Mouse (Mus musculus) right cerebral cortex, postnatal 10 days (tissue): ENCODE measurements at regions not wholly inside any gene's neighbourhood (a gene's known extent, or its start where the extent isn't known, plus 50 kb on each side); places are given as distances from the start of the nearest gene placed in this dataset.
"Not testable (repeated sequence)": the region's sequence is repeated elsewhere in the genome, so short reads cannot be mapped to it uniquely, and the experiment has no call there.

ENCODE experiments used
- DNase-seq, 2 experiments: peaks; one replicate each; pipeline ENCODE4 v3.0.0; 2021; ENCODE audit warnings: low spot score in 2 of 2

DNA sequence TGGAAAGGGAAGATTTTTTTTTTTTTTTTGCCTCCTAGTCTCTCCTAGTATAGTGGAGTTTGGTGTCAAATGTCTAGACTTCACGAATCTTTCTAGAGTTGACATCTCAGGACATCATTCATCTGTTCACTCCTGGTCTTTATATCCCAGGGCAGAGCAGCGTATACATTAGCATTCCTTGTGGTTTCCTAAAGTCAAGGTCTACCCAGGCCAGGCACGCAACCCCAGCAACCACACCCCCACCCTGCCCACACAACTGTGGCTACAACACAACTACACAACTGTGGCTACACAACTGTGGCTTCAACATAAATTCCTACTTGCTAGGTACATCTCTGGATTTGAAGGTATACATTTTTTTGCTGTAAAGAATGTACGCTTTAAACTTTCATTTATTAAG, 122.2 kb downstream of the Ppp1r3a start:
- no peak for DNase-seq

DNA sequence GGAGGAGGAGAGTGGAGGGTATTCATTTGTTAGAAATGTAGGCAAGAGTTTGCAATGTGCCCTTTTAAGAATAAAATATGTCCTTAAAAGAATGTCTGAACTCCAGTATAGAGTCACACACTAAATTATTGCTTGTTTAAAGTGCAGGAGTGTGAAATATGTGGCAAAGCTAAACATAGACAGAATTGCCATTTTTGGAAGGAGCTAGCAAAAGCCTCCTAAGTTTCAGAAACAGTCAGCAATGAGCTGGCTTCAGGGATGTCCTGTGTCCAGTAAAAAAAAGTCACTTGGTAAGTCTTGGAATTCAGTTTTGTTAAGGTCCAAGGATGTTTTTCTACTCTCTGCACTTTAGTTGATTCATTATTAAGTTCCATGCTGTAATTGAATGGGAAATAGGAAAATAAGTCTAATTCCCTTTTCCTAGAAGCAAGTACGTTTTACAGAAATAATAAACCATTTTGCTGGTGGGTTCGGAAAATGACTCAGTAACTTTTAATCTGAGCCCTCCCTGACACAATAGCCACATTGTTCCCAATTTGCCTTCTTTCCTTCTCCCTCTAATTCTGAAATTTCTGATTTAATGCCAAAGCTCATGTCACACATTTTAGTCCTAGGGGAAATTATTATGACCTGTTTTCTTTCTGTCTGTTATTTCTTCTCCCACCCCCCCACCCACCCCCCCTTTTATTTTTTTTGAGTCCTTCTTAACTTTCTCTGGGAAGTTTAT, 123.2 kb downstream of the Ppp1r3a start:
- DNase-seq = no peak

DNA sequence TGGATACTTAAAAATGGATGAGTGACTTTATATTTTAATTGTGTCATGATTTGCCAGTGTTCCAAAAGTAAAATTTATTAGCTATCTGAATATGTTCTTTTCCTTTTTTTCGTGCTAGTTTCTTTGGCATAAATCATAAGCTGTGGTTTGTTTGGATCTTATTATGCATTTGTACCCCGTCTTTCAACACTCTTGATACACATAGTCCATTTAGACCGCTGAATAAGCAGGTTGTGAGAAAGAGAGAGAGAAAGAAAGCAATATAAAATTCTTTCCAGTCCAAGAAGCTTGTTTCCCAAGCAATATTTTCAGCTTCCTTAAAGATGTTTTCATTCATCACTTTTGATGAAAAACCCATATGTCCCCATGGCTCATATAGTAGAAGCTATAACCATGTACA, 138.4 kb downstream of the Ppp1r3a start:
- no peak for DNase-seq

DNA sequence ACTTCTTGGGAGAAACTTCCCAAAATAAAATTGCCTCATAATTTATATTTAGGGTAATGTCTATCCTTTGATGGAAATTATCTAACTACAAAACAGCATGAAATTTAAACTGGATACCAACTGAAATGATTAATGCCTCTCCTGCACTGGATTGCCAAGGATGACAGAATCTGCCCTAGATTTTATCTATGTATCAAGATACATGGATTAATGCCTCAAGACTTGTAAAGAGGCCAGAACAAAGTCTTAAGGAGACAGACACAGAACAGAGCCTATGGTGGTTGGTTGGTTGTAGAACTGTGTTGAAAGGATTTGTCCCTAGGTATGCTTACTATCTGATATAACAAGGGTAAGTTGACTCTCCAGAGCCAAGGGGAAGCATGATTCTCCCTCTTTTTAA, 147.0 kb downstream of the Ppp1r3a start:
- no peak for DNase-seq

DNA sequence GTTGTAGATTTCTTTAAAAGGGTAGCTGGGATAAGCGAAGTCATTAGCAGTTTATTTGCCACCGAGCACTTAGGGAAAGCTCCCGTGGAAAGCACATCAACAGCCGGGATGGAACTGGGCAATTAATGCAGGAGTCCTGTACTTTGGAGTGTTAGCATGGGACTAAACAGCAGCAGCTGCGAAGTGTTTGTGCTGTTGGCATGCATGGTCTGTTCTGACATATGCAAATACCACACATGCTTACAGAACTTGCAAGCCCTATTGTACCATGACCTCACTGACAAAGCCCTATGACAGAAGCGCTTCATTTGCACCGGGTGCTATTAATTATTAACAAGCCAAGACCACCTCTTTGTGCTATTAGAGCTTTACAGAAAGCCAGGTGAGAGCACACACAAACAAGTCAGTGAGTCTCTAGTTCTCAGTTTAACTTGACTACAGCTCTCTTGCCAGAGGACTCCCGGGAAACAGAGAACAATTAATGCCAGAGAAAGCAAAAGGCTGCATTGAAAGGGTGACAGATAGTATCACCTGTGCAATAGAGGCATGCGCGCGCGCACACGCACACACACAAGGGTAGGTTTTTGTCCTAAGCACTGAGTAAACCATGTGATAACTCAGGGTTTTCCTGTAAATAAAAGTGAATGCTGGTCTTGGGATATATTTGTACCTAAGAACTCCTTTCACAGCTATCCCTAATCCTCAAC, 154.4 kb downstream of the Ppp1r3a start:
- no peak for DNase-seq

DNA sequence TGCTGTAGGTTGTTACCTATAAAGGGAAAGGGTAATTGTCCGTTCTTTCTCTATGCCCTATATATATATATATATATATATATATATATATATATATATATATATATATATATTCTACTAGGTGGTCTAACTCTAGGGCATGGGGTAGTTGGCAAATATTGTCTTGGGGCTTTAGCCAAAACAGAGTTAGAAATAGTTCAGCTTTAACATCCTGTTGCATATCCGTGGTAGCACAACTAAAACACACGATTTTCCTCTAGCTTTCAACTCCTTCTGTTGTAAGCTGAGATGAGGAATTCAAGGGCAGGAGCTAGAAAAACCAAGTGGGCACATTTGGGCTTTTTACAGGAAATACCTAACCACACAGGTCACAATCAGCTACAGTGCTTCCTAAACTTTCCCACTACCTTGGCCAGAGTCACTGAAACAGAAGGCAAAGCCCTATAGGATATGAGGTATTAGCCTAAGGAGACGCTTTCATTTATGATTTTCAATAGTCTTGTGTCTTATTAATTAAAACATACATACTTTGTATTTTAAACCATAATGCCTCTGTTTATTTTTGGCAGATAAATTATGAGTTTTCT, 158.1 kb downstream of the Ppp1r3a start:
- DNase-seq = no peak

DNA sequence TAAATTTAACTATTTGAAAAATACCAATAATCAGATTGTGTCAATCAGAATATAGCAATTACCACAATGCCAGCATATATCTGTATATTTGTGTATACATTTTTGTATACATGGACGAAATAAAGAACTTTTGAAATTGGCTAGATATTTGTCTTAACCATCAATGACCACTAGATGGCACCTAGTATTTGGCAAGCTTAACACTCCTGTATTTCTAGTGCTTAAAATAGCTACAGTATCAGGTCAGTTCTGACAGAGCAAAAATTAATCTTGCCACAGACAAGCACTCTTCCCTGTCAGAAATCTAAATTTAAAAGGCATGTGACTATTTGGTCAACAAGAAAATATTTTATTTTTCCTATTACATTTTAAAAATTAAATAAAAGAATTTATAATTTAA, 169.2 kb downstream of the Ppp1r3a start:
- DNase-seq = no peak

DNA sequence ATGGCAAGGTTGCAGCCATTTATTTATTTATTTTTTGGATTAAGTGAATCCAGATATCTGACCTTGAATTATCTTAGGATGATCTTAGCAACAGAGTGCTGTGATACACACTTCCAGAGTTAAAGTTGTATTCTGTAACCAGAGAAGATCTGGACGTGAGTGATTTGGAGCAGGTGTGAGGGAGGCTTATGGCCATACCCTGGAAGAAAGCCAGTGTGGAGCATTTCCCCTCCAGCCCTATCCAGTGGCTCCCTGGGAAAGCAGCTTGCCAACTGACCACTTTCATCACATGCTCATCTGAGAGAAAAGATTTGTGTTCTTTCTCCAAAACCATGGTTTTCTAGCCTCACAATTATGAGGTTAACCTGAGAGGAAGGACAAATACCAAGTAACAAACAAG, 171.2 kb downstream of the Ppp1r3a start:
- no peak for DNase-seq

DNA sequence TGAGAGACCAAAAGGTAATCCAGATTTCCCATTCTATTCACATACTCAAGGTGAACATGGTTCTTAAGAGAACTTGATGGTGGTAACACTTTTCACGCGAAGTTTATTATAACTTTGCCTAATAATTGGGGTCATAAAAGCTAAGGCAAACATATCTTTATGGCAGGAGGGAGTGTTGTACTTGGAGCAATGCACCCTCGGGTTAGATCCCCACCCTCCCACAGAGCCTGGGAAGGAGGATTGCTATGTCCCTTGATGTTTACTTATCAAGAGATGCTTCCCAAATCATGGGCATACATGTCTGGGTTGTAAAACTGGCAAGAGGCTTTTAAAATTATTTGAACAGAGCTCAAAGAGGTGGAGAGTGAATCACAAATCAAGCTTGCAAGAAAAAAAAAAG, 180.5 kb downstream of the Ppp1r3a start:
- DNase-seq = no peak

DNA sequence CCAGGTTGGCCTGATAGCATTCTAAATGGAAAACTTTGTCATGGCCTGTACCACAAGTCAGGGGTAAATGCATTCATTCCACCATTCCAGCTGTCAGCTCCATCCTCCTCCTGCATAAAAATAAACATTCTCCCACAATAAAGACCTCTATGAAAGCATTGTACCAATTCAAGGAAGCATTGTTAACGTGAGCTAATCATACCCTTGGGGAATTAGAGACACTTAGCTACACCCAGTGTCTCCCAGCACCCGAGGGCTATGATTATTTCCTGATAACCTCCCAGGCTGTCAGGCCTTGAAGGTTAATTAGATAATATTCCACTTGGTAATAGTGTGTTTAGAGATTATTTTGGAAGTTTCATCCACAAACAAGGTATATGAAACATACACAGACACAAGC, 182.1 kb downstream of the Ppp1r3a start:
- DNase-seq = no peak

DNA sequence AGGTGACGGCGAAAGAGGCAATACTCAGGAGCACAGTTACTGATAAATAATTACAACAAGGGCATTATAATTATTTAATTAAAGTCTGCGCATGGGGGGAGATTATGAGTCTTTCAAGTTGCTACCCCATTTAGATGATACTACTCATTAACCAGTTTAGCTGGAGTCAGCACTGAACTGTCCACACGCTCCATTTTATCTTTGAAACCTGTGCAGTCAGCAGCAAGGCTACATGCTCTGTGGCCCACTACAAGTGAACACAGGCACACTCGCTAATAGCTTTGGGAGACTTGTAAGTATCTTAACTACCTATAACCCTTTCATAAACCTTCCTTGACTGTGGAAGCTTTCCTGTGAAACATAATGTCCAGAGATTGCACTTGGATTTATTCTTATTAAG, 214.7 kb downstream of the Ppp1r3a start:
- no peak for DNase-seq

DNA sequence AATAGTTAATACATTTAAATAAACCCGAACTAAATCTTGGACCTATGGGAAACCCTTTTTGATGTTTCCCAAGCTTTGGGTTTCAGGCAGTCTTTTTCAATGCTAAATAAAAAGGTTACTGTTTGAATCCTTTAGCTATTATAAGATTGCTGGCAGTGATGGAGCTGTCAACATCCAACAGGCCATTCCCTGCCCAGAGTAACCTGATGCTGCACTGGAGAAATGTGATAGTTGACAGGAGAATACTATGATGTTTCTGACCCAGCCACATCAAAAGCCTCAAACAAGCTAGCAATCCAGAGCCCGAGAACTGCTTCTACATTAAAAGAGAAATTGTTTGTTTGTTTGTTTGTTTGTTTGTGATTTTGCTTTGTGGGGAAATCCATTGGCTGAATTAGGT, 226.0 kb downstream of the Ppp1r3a start:
- no peak for DNase-seq

DNA sequence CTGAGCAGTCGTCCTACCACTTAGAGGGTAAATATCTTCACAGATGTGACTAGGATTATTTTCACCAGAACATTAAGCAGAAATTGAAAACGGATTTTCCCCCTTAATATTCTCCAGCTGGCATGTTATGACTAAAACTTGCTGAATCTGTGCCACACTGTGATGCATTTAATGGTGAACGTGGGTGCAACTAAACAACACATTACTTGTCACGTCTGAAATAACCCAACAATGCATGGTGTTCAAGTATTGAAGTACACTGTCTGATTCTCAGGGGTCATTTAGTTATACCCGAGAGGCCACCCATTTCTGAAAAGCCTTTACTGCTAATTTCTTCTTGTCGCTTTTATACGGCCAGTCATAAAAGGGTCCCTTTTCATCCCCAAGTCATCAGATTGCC, 226.5 kb downstream of the Ppp1r3a start:
- no peak for DNase-seq

DNA sequence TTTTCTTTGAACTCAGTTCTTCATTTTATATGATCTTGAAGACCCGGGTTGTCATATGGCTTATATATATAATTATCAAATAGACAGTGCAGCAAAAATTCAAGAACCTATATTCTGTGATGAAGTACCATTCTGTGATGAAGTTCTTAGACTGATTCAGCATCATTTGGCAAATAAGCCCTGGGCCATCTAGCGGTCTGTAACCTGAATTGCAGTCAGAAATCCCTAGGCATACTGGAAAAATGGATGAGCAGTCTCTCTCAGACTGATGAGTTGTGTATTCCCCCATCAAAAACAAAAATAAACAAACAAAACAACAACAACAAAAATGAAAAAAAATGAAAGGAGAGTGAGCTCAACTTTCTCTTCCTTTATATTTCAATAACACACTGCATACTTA, 232.3 kb downstream of the Ppp1r3a start:
- peak in 1 of 2 experiments; percentile 21 for DNase-seq

DNA sequence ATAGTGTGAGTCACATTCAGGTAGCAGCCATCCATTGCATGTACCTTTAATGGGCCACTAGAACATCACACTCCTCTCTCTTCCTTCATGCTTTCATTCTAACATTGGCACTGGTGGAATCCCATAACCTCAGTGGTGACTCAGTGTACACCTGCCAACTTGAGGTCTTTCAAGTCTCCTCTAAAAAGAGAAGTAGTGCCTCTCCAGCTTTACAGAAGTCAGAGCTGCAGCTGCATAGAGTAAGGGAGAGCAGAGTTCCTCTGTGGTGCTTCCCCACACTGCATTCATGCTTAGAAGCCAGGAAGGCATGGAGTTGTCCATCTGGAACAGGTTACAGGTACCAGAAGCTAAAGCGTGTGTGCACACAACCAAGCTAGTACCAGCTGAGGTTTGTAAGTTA, 233.8 kb downstream of the Ppp1r3a start:
- no peak for DNase-seq

DNA sequence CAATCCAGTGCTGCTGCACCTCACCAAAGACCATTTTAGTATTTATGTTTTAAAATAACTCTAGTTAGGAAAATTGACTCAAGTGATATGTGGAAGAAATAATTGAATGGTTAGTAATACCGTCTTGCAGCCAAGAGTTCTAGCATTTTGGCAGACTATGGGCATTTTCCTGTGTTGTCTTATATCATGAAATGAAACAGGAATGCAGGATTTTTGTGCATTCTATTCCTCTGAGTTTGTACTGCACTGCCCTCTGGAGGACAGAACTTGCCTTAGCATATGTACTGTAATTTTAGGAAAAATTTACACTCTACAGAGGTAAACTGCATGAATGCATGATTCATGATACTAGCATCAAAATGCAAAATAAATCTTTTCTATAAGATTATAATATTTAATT, 250.9 kb downstream of the Ppp1r3a start:
- peak; percentile 52 to 62 for DNase-seq

DNA sequence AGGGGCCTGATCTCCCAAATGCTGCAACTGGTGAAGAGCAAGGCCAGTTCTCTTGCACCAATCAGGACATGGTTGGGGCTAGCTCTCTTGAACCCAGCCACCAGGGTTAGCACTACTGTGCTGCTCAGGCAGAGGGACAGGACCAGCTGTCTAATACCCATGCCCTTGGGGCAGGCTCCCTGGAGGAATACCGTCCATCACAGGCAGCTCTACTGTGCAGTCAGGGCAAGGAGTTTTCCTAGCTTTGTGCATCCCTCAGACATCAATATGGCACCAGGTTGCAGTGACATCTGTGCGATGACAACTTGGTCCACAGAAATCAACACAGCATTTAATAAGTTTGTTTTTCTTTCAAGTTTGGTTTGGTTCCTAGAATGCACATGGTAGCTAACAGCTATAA, 254.4 kb downstream of the Ppp1r3a start:
- DNase-seq = no peak

DNA sequence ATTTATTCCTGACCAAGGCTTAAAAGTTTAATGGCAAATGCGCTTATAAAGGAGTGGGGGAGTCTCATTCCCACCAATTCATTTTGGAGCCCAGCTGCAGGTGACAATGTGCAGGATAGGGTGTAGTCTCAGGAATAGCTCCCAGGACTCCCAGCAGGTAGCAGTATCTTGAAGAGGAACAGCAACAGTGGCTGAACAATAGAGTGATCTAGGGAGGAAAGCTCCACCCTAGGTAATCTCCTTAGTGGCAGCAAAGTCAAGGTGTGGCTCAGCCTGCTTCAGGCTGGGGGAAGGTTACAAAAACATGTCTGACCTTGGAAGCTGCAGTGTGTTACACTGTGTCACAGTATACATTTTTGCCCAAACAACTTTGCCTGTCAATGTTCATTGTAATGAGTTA, 255.2 kb downstream of the Ppp1r3a start:
- not testable (repeated sequence) for DNase-seq

DNA sequence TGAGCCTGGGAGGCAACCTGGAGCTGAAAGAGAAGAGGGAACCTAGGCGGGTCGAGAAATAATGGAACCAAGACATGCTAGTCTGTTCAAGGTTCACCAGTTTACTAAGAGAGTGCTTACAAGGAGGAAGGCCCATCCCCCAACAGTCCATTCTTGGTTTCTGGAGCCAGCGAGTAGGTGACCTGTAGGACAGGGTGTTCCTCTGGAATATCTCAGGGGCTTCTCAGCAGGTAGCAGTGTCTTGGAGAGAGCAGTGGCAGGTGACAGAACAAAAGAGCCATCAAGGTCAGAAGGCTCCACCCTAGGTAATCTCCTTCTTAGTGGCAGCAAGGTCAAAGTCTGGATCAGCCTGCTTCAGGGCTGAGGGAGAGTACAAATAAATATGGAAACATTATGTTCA, 268.4 kb downstream of the Ppp1r3a start:
- not testable (repeated sequence) for DNase-seq

DNA sequence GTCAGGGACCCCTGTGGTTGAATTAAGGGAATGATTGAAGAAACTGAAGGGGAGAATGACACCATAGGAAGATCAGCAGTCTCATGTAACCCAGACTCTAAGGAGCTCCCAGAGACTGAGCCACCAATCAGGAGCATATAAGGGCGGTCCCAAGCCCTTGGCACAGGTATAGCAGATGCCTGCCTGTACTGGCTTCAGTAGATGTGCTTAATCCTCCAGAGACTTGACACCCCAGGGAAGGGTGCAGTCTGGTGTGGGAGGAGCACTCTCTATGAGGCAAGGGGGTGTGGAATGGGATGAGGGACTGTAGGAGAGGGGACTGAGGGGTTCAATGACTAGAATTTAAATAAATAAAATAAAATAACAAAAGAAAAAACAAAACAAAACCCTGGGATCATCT, 298.7 kb downstream of the Ppp1r3a start:
- no peak for DNase-seq

DNA sequence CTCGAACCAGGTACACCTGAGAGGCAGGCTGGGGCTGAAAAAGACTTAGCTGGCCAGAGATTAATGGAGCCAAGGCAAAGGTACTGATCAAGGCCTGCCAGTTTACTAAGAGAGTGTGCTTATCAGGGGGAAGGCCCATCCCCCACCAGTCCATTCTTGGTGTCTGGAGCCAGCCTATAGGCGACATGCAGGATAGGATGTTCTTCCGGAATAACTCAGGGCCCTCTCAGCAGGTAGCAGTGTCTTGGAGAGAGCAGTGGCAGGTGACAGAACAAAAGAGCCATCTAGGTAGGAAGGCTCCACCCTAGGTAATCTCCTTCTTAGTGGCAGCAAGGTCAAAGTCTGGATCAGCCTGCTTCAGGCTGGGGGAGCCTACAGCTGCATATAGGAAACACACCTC, 301.8 kb downstream of the Ppp1r3a start:
- not testable (repeated sequence) for DNase-seq

DNA sequence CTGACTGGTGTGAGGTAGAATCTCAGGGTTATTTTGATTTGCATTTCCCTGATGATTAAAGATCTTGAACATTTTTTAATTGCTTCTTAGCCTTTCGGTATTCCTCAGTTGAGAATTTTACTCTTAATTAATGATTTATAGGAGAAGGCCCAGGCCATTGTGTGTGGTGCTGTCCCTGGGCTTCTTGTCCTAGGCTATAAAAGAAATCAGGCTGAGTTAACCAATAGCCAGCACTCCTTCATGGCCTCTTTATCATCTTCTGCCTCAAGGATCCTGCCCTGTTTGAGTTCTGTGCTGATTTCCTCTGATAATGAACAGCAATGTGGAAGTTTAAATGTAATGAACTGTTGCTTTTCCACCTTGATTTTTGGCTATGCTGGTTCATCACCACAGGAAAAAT, 323.3 kb downstream of the Ppp1r3a start:
- DNase-seq = no peak

DNA sequence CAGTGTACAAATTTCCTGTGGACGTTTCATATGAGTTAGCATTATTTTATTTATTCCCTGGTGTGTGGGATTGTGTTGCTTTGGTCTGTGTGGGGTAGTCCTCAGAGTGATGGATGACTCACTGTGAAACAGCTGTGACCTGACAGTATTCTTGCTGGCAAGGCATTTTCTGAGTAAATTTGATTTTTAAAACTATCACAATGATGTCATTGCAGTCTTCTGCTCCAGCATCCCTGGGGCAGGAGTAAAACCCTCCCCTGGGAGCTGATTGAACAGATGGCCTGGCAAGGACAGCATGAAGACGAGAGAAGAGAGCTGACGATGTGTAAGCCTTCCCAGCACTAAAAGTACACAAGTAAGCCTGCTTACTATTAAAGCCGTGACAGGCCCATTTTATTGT, 345.3 kb downstream of the Ppp1r3a start:
- peak; percentile 21 to 39 for DNase-seq
